Mouse (Mus musculus) lung, adult 2 months (tissue): ENCODE results near the gene Cts6. TPM values are rescaled to one million over a fixed set of nuclear protein-coding genes. Genes with fewer than 3 reads are reported as not detected.
"Not testable (repeated sequence)": the region's sequence is repeated elsewhere in the genome, so short reads cannot be mapped to it uniquely, and the experiment has no call there.

ENCODE experiments used
- DNase-seq: peaks from one replicate; pipeline ENCODE4 v3.0.0; 2022
- H3K4me1 ChIP-seq: fragments of 200-500 bp; 2 replicates; pipeline ENCODE4 v1.6.1; 2011; ENCODE audit warnings: low read length; ENCODE audit not compliant: control insufficient read depth, insufficient read depth
- H3K4me3 ChIP-seq: fragments of 200-500 bp; replicated peaks from 2 replicates; pipeline ENCODE3; 2011; ENCODE audit warnings: low read depth, mild to moderate bottlenecking, control low read depth, low read length; ENCODE audit errors: extremely low read depth
- CTCF ChIP-seq: fragments of 200-500 bp; IDR thresholded peaks from 2 replicates; pipeline ENCODE4 v1.5.1; 2011; ENCODE audit warnings: mild to moderate bottlenecking, low read length, control low read depth; ENCODE audit not compliant: insufficient read depth
- POLR2A ChIP-seq: fragments of 200-500 bp; IDR thresholded peaks from 2 replicates; pipeline ENCODE4 v1.6.1; 2011; ENCODE audit warnings: low read depth, mild to moderate bottlenecking, control low read depth, low read length, borderline replicate concordance; ENCODE audit errors: extremely low read depth
- WGBS: fragments of 180-500 bp; shearing (Covaris S2); methylation state at CpG from one replicate; pipeline ENCODE4 v1.1.7; 2018; 5-methylcytosine and 5-hydroxymethylcytosine counted together
- polyA plus RNA-seq: library from polyadenylated mRNA; depleted of rRNA; stranded (reverse); fragments of >200 nt; gene quantifications from 2 replicates; pipeline ENCODE4 v1.2.3, GENCODE M21; 2012; rRNA removed

Gene Cts6
- polyA plus RNA-seq = not detected in 2 replicates

GRCm38 (mm10) chr13:61203310-61203709 lies at the start of gene Cts6:
Gene Cts6 (minus strand): TSS chr13:61203410.
- WGBS = 84% methylated on average over 3 of the region's 3 CpGs
- H3K4me1 ChIP-seq = no peaks in the 10 kb centered on the region
- no peak within 1 kb of the TSS for H3K4me3 ChIP-seq
- no peak for DNase-seq
- TF ChIP-seq POLR2A (no peak), CTCF (no peak)

DNA sequence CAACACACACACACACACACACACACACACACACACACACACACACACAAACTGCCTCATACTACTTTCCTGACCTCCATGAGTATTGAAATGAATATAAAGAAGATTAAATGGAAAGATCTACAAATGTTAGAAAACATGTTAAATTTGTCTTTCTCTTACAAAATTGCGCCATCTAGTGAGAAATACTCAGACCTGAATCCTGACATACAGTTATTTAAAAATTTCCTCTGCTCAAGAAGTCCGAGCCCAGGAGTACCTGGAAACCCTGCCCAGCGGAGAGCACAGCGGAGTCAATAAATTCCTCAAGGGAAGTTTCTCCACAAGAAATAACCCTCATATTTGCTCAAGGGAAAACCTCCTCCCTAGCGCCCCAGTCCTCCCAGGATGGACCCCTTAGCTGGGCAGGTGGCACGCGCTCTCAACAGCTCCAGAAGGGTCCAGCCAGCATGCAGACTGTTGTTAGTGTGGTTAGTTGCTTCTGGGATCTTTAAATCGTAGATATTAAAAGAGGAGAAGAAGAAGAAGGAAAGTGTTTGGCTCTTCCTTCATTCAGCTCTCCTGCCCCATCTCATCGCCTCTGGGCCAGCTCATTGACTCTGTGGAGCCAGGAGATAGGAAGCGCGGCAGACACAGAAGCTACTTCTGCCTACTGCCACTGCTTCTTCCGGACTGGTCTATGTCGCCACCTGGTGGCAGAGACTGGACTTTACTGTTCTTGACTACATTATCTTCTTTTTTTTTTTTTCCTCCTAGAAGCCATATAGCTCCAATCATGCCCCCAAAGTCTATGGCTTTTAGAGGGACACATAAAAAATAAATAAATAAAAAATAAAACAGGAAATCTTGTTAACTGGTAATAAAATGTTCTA lies 38.1 kb upstream of the Cts6 start:
- TF ChIP-seq CTCF (peak; percentile 73), POLR2A (no peak)
- Histone ChIP-seq H3K4me1 (no peaks in the 10 kb centered on the region), H3K4me3 (no peak overlapping the region)
- DNase-seq = peak; percentile 17
- WGBS = 56% methylated on average over 13 of the region's 13 CpGs

- H3K4me3 ChIP-seq, DNase-seq, H3K4me1 ChIP-seq: not testable (repeated sequence)
- 71% methylated on average over 5 of the region's 5 CpGs for WGBS
Observed at GRCm38 (mm10) chr13:61185151-61185933, 17.9 kb downstream of the Cts6 start.

GRCm38 (mm10) chr13:61164622-61165021 lies 38.6 kb downstream of the Cts6 start:
- WGBS = 81% methylated on average over 4 of the region's 4 CpGs
- Histone ChIP-seq H3K4me1 (no peaks in the 10 kb centered on the region), H3K4me3 (no peak overlapping the region)
- TF ChIP-seq POLR2A (no peak), CTCF (no peak)
- no peak for DNase-seq

DNA sequence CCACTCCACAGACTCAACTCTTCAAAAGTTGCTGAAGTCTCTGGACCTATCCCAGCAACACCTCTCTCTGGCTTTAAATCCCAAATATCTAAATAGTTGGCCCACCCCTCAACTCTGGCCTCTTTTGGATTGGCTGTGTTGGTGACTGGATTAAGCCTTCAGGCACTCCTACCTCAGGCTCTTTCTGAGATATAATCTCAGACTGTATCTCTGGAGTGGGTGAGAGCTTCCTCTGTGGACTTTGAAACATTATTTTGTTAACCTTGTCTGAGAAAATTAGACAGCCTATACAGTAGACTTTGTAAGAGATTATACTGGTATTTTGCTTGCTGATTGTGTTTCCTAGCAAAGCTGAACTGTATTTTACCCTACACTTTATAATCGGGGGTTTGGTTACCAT lies 39.1 kb downstream of the Cts6 start, which contains the start of gene Ctsr:
TSS of gene Ctsr (minus strand) at position 101 of the 400 bp plus-strand sequence.
- Histone ChIP-seq H3K4me3 (no peak within 1 kb of the TSS), H3K4me1 (no peaks in the 10 kb centered on the region)
- no peak for DNase-seq
- TF ChIP-seq POLR2A (no peak), CTCF (no peak)
- WGBS = 63% methylated on average over 1 of the region's 1 CpGs

Other genes starting within 250 kb of the Cts6 start
- not detected in 2 replicates for gene Ctsj, start 197.5 kb downstream of the Cts6 start, polyA plus RNA-seq
- gene Ctsq, start 162.8 kb downstream of the Cts6 start, polyA plus RNA-seq = not detected in 2 replicates
- not detected in 2 replicates for gene Ctsr, start 39.2 kb downstream of the Cts6 start, polyA plus RNA-seq
- gene Cts8, start 51.9 kb upstream of the Cts6 start, polyA plus RNA-seq = not detected in 2 replicates
- gene Gm49398, start 85.4 kb upstream of the Cts6 start, polyA plus RNA-seq = not detected in 2 replicates
- not detected in 2 replicates for gene Cts7, start 154.8 kb upstream of the Cts6 start, polyA plus RNA-seq